Mouse (Mus musculus) liver, embryonic 18 days (tissue): ENCODE data around the gene Ankrd55. TPM values are rescaled to one million over a fixed set of nuclear protein-coding genes. Genes with fewer than 3 reads are reported as not detected.

Experiments
- polyA plus RNA-seq: library from polyadenylated mRNA; depleted of rRNA; stranded (reverse); fragments of >200 nt; gene quantifications from 2 replicates; pipeline ENCODE4 v1.2.3, GENCODE M21; 2012; rRNA removed

Ankrd55 gene
- polyA plus RNA-seq: 3.6 and 3.9 TPM in 2 replicates

GRCm38 (mm10) chr13:112288225-112289178, at the start of gene Ankrd55:
TSS of gene Ankrd55 (plus strand) at chr13:112288451.

Other genes with a start within 250 kb of the Ankrd55 start
- gene Il6st, start 175.6 kb downstream of the Ankrd55 start, polyA plus RNA-seq: 7.9 and 8.5 TPM in 2 replicates